Comparison of ENCODE assay signal across 12 mouse cellular contexts in genomic region chr9:54478117-54478516, GRCm38 (mm10).
"Had no signal": no experiment of that assay in that cellular context is flagged by ENCODE, and none has a peak within 500 bp of the region (broad histone marks: within the 10 kb centered on the region; RNA-seq: fewer than 3 reads in every experiment).

No protein-coding gene starts in this region.

- DNase-seq: kidney, adult 8-10 months; layer of hippocampus, postnatal 36 days; liver, embryonic 13.5 days; lung, adult 18-20 months; midbrain, embryonic 14.5 days; right cerebral cortex, adult 18-20 months; right cerebral cortex, postnatal 25 days; thymus, postnatal 25 days had no signal

- H3K36me3 ChIP-seq: limb, embryonic 15.5 days; liver, embryonic 13.5 days; midbrain, embryonic 10.5 days had no signal

- H3K9ac ChIP-seq: limb, embryonic 15.5 days; liver, embryonic 13.5 days; neural tube, embryonic 15.5 days had no signal

- H3K4me3 ChIP-seq: limb, embryonic 15.5 days; liver, embryonic 13.5 days; midbrain, embryonic 10.5 days; myocyte; neural tube, embryonic 15.5 days had no signal

- H3K4me1 ChIP-seq: limb, embryonic 15.5 days; midbrain, embryonic 10.5 days; neural tube, embryonic 15.5 days had no signal

- H3K9me3 ChIP-seq: limb, embryonic 15.5 days; liver, embryonic 13.5 days; midbrain, embryonic 10.5 days; neural tube, embryonic 15.5 days had no signal

- H3K27ac ChIP-seq: limb, embryonic 15.5 days; liver, embryonic 13.5 days; midbrain, embryonic 10.5 days; neural tube, embryonic 15.5 days had no signal

- H3K27me3 ChIP-seq: limb, embryonic 15.5 days; liver, embryonic 13.5 days; neural tube, embryonic 15.5 days had no signal

- H3K4me2 ChIP-seq: limb, embryonic 15.5 days; liver, embryonic 13.5 days; neural tube, embryonic 15.5 days had no signal
